Mouse (Mus musculus): Measurements from ENCODE around the gene Maff.

Maff gene

GRCm38 (mm10) chr15:79399231-79400052, 53.0 kb downstream of the Maff start:
- DNase-seq = no peak

- DNase-seq = no peak
These were observed 53.9 kb downstream of the Maff start for GRCm38 (mm10) chr15:79400134-79400974.

- DNase-seq = no peak
These were observed 54.5 kb downstream of the Maff start for GRCm38 (mm10) chr15:79400975-79401365.

GRCm38 (mm10) chr15:79402176-79402575, 55.8 kb downstream of the Maff start:
- DNase-seq = no peak

GRCm38 (mm10) chr15:79402836-79403762, 56.7 kb downstream of the Maff start, which contains the start of gene Tmem184b:
TSS of gene Tmem184b (minus strand) at chr15:79403569.
- DNase-seq = peak; percentile 84

- no peak for DNase-seq
These were observed 57.4 kb downstream of the Maff start for GRCm38 (mm10) chr15:79403763-79404210.

GRCm38 (mm10) chr15:79404277-79404676, 57.9 kb downstream of the Maff start:
- DNase-seq = no peak

GRCm38 (mm10) chr15:79406564-79406963, 60.1 kb downstream of the Maff start:
- DNase-seq = no peak
